Mouse (Mus musculus): ENCODE results near the gene Hmgcr. TPM values are rescaled to one million over a fixed set of nuclear protein-coding genes. Genes with fewer than 3 reads are reported as not detected.

Gene Hmgcr
- polyA plus RNA-seq, 2 experiments, result 36.8 to 85.9 TPM

- no peak overlapping the region for H3K4me2 ChIP-seq (ENCODE audit: low read depth)
- H3K27me3 ChIP-seq (ENCODE audit: control insufficient read depth, insufficient read depth, low read length), result no peaks in the 10 kb centered on the region
- H3K4me1 ChIP-seq (replicated peaks; ENCODE audit: control insufficient read depth in 2 of 2, insufficient read depth in 2 of 2, low read length in 1 of 2), result peaks cover 0 to 2% of the 10 kb centered on the region in 2 experiments; a peak in 1 of 4 replicates
- no peak for TF ChIP-seq CTCF (IDR thresholded peaks at IDR 0.05; ENCODE audit: low read depth)
- no peak for TF ChIP-seq EP300 (IDR thresholded peaks at IDR 0.05; ENCODE audit: low read depth)
- DNase-seq (ENCODE audit: low read depth in 3 of 3, low spot score in 3 of 3), result no peak
- H3K9ac ChIP-seq (replicated peaks), result no peak overlapping the region
- no peak overlapping the region for H3K4me3 ChIP-seq (ENCODE audit: insufficient read depth in 1 of 2, low read depth in 2 of 2, low read length in 2 of 2)
- H3K27ac ChIP-seq, result no peak overlapping the region
- no peaks in the 10 kb centered on the region for H3K9me3 ChIP-seq (ENCODE audit: control insufficient read depth, low read length)
- no peak for ATAC-seq (ENCODE audit: insufficient read depth)
- H3K36me3 ChIP-seq (replicated peaks; ENCODE audit: control insufficient read depth, insufficient read depth, low read depth), result no peaks in the 10 kb centered on the region
- 59% methylated on average over 6 of the region's 6 CpGs for WGBS (ENCODE audit: insufficient replicate concordance)
Measured at GRCm38 (mm10) chr13:96678616-96679015, 7.9 kb upstream of the Hmgcr start.

DNA sequence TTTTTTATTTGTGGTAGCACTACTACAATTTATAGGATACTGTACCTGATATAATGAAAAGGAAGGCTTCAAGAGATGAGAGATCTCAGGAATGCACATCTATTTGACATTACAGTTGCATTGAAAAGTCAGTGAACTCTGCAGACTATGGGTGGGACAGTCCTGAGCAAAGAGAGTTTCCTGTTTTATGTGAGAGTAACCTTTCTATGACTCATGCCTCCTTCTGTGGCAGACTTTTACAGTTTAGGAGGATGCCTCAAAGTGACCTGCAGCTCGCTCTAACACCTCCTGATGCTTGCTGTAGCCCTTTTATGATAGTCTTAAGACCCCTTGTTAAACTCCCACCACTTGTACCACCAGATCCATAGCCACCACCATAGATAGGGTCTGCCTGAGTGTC, 6.3 kb upstream of the Hmgcr start:
- ATAC-seq (ENCODE audit: insufficient read depth) (no peak), DNase-seq (ENCODE audit: low read depth in 3 of 3, low spot score in 3 of 3) (no peak)
- H3K27me3 ChIP-seq (ENCODE audit: control insufficient read depth, insufficient read depth, low read length), result no peaks in the 10 kb centered on the region
- H3K9ac ChIP-seq (replicated peaks), result no peak overlapping the region
- H3K4me2 ChIP-seq (ENCODE audit: low read depth), result no peak overlapping the region
- 64% methylated on average over 1 of the region's 1 CpGs for WGBS (ENCODE audit: insufficient replicate concordance)
- TF ChIP-seq CTCF (IDR thresholded peaks at IDR 0.05; ENCODE audit: low read depth) (no peak), EP300 (IDR thresholded peaks at IDR 0.05; ENCODE audit: low read depth) (no peak)
- H3K4me3 ChIP-seq (ENCODE audit: insufficient read depth in 1 of 2, low read depth in 2 of 2, low read length in 2 of 2), result no peak overlapping the region
- H3K9me3 ChIP-seq (ENCODE audit: control insufficient read depth, low read length), result no peaks in the 10 kb centered on the region
- H3K4me1 ChIP-seq (replicated peaks; ENCODE audit: control insufficient read depth in 2 of 2, insufficient read depth in 2 of 2, low read length in 1 of 2), result peaks cover 2 to 4% of the 10 kb centered on the region in 2 experiments; a peak in 3 of 4 replicates
- no peak overlapping the region for H3K27ac ChIP-seq
- no peaks in the 10 kb centered on the region for H3K36me3 ChIP-seq (replicated peaks; ENCODE audit: control insufficient read depth, insufficient read depth, low read depth)

DNA sequence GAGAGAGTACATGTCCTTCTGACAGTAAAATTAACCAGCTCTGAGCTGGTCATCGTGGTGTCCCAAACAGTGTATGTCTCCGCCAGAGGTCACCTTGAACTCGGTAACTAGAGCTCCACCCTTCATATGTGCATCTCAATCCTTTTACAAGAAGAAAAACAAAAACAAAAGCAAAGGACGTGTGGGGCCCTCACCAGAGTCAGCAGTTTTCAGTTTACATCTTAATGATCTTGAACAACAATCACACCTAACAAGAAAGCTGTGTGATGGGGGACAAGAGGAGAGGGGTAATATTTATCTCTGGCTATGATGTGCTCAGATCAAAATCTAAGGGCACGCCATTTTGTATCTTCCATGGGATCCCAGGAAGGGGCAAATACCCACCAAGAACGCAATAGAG, 5.0 kb upstream of the Hmgcr start:
- no peaks in the 10 kb centered on the region for H3K9me3 ChIP-seq (ENCODE audit: control insufficient read depth, low read length)
- H3K27ac ChIP-seq, result no peak overlapping the region
- H3K27me3 ChIP-seq (ENCODE audit: control insufficient read depth, insufficient read depth, low read length), result no peaks in the 10 kb centered on the region
- 61% methylated on average over 6 of the region's 6 CpGs for WGBS (ENCODE audit: insufficient replicate concordance)
- H3K36me3 ChIP-seq (replicated peaks; ENCODE audit: control insufficient read depth, insufficient read depth, low read depth), result no peaks in the 10 kb centered on the region
- peaks cover 9 to 13% of the 10 kb centered on the region in 2 experiments for H3K4me1 ChIP-seq (replicated peaks; ENCODE audit: control insufficient read depth in 2 of 2, insufficient read depth in 2 of 2, low read length in 1 of 2)
- DNase-seq (ENCODE audit: low read depth in 3 of 3, low spot score in 3 of 3) (no peak), ATAC-seq (ENCODE audit: insufficient read depth) (no peak)
- H3K4me2 ChIP-seq (ENCODE audit: low read depth), result no peak overlapping the region
- TF ChIP-seq EP300 (IDR thresholded peaks at IDR 0.05; ENCODE audit: low read depth), result no peak
- TF ChIP-seq CTCF (IDR thresholded peaks at IDR 0.05; ENCODE audit: low read depth), result no peak
- no peak overlapping the region for H3K4me3 ChIP-seq (ENCODE audit: insufficient read depth in 1 of 2, low read depth in 2 of 2, low read length in 2 of 2)
- H3K9ac ChIP-seq (replicated peaks), result no peak overlapping the region

- ATAC-seq (ENCODE audit: insufficient read depth), result no peak
- no peak for DNase-seq (ENCODE audit: low read depth in 3 of 3, low spot score in 3 of 3)
- H3K9ac ChIP-seq (replicated peaks), result no peak overlapping the region
- H3K27ac ChIP-seq, result no peak overlapping the region
- no peaks in the 10 kb centered on the region for H3K9me3 ChIP-seq (ENCODE audit: control insufficient read depth, low read length)
- H3K4me1 ChIP-seq (replicated peaks; ENCODE audit: control insufficient read depth in 2 of 2, insufficient read depth in 2 of 2, low read length in 1 of 2), result peaks cover 12 to 20% of the 10 kb centered on the region in 2 experiments
- no peak overlapping the region for H3K4me3 ChIP-seq (ENCODE audit: insufficient read depth in 1 of 2, low read depth in 2 of 2, low read length in 2 of 2)
- WGBS (ENCODE audit: insufficient replicate concordance), result 69% methylated on average over 7 of the region's 7 CpGs
- no peak for TF ChIP-seq EP300 (IDR thresholded peaks at IDR 0.05; ENCODE audit: low read depth)
- TF ChIP-seq CTCF (IDR thresholded peaks at IDR 0.05; ENCODE audit: low read depth), result no peak
- H3K36me3 ChIP-seq (replicated peaks; ENCODE audit: control insufficient read depth, insufficient read depth, low read depth), result no peaks in the 10 kb centered on the region
- no peaks in the 10 kb centered on the region for H3K27me3 ChIP-seq (ENCODE audit: control insufficient read depth, insufficient read depth, low read length)
- no peak overlapping the region for H3K4me2 ChIP-seq (ENCODE audit: low read depth)
Measured at GRCm38 (mm10) chr13:96673817-96674216, 3.1 kb upstream of the Hmgcr start.

- peaks cover 12 to 24% of the 10 kb centered on the region in 2 experiments for H3K4me1 ChIP-seq (replicated peaks; ENCODE audit: control insufficient read depth in 2 of 2, insufficient read depth in 2 of 2, low read length in 1 of 2)
- H3K4me3 ChIP-seq (ENCODE audit: insufficient read depth in 1 of 2, low read depth in 2 of 2, low read length in 2 of 2), result no peak overlapping the region
- TF ChIP-seq CTCF (IDR thresholded peaks at IDR 0.05; ENCODE audit: low read depth) (no peak), EP300 (IDR thresholded peaks at IDR 0.05; ENCODE audit: low read depth) (no peak)
- H3K9me3 ChIP-seq (ENCODE audit: control insufficient read depth, low read length), result no peaks in the 10 kb centered on the region
- peak overlapping the region; percentile 24 for H3K4me2 ChIP-seq (ENCODE audit: low read depth)
- H3K9ac ChIP-seq (replicated peaks), result no peak overlapping the region
- no peak overlapping the region for H3K27ac ChIP-seq
- H3K27me3 ChIP-seq (ENCODE audit: control insufficient read depth, insufficient read depth, low read length), result no peaks in the 10 kb centered on the region
- H3K36me3 ChIP-seq (replicated peaks; ENCODE audit: control insufficient read depth, insufficient read depth, low read depth), result no peaks in the 10 kb centered on the region
- no peak for DNase-seq (ENCODE audit: low read depth in 3 of 3, low spot score in 3 of 3)
- ATAC-seq (ENCODE audit: insufficient read depth), result no peak
- WGBS (ENCODE audit: insufficient replicate concordance), result 33% methylated on average over 6 of the region's 6 CpGs
Measured at GRCm38 (mm10) chr13:96672276-96672675, 1.5 kb upstream of the Hmgcr start.
